Mouse (Mus musculus): ENCODE data around the gene Cox18.

DNA sequence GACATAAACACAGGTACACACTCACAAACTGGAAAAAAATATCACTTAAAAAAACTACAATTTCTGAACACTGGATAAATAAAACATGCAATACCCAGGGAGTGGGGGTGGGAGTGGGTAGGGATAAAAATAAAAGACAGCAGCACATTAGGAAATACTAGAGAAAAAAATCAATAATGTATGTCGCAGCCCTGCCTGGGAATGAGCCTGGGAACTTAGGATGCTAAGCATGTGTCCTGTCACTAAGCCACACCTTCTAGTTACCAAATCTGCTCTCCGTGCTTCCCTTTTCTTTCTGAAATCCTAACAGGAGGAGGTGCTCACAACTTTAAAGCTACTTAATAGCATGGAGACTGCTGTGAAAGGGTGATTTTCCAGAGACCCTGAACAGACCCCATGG, 6.0 kb upstream of the Cox18 start:
- TF ChIP-seq POLR2A (IDR thresholded peaks at IDR 0.05; ENCODE audit: borderline replicate concordance, low read depth, low read length): no peak
- TF ChIP-seq CTCF (IDR thresholded peaks at IDR 0.05; ENCODE audit: low read depth, low read length): no peak
